Mouse (Mus musculus) lung, postnatal 10 days (tissue): Measurements from ENCODE around the gene Tdp1.

ENCODE experiments used
- DNase-seq: peaks from one replicate; pipeline ENCODE4 v3.0.0; 2021

The Tdp1 gene

GRCm38 (mm10) chr12:99884269-99885261, at the start of gene Tdp1, which contains the start of gene Efcab11:
TSS of gene Tdp1 (plus strand) at chr12:99884517.
TSS of gene Efcab11 (minus strand) at chr12:99884439.
- peak; percentile 94 for DNase-seq

GRCm38 (mm10) chr12:99836404-99837131, 47.7 kb upstream of the Tdp1 start:
- DNase-seq = peak; percentile 43

- DNase-seq = no peak
Measured at GRCm38 (mm10) chr12:99837528-99837927, 46.8 kb upstream of the Tdp1 start.

GRCm38 (mm10) chr12:99838109-99838508, 46.2 kb upstream of the Tdp1 start:
- DNase-seq = no peak

- peak; percentile 36 for DNase-seq
Measured at GRCm38 (mm10) chr12:99838703-99839102, 45.6 kb upstream of the Tdp1 start.

- DNase-seq = no peak
Measured at GRCm38 (mm10) chr12:99844951-99845350, 39.4 kb upstream of the Tdp1 start.

GRCm38 (mm10) chr12:99849996-99850395, 34.3 kb upstream of the Tdp1 start:
- DNase-seq = no peak

- DNase-seq = no peak
Measured at GRCm38 (mm10) chr12:99853323-99854258, 30.7 kb upstream of the Tdp1 start.

GRCm38 (mm10) chr12:99856011-99856410, 28.3 kb upstream of the Tdp1 start:
- DNase-seq = no peak

- DNase-seq = no peak
Measured at GRCm38 (mm10) chr12:99858664-99859063, 25.7 kb upstream of the Tdp1 start.

- no peak for DNase-seq
Measured at GRCm38 (mm10) chr12:99859391-99860100, 24.8 kb upstream of the Tdp1 start.

GRCm38 (mm10) chr12:99860981-99861380, 23.3 kb upstream of the Tdp1 start:
- no peak for DNase-seq

GRCm38 (mm10) chr12:99864613-99865012, 19.7 kb upstream of the Tdp1 start:
- no peak for DNase-seq

- no peak for DNase-seq
Measured at GRCm38 (mm10) chr12:99868821-99869220, 15.5 kb upstream of the Tdp1 start.

- no peak for DNase-seq
Measured at GRCm38 (mm10) chr12:99873443-99873842, 10.9 kb upstream of the Tdp1 start.

GRCm38 (mm10) chr12:99874609-99875008, 9.7 kb upstream of the Tdp1 start:
- DNase-seq = no peak

- DNase-seq = peak; percentile 94
Measured at GRCm38 (mm10) chr12:99883000-99883712, 1.2 kb upstream of the Tdp1 start.

GRCm38 (mm10) chr12:99883713-99884105, 608 bp upstream of the Tdp1 start:
- peak; percentile 45 for DNase-seq

- no peak for DNase-seq
Measured at GRCm38 (mm10) chr12:99885282-99885901, 1.1 kb downstream of the Tdp1 start.

GRCm38 (mm10) chr12:99897846-99898245, 13.5 kb downstream of the Tdp1 start:
- DNase-seq = no peak
